Mouse (Mus musculus) liver, adult 2 months (tissue): Measurements from ENCODE around the gene Nsfl1c. TPM values are rescaled to one million over a fixed set of nuclear protein-coding genes. Genes with fewer than 3 reads are reported as not detected.

Source experiments
- DNase-seq: peaks from one replicate; pipeline ENCODE4 v3.0.0-alpha.2; 2011; ENCODE audit warnings: low read depth, low spot score; ENCODE audit errors: extremely low read depth
- H3K27ac ChIP-seq: fragments of 200-500 bp; replicated peaks from 2 replicates; pipeline ENCODE4 v1.5.1; 2012; ENCODE audit warnings: low read depth, mild to moderate bottlenecking, control low read depth, inconsistent platforms, low read length; ENCODE audit not compliant: insufficient read depth
- H3K27me3 ChIP-seq: fragments of 200-500 bp; 2 replicates; pipeline ENCODE4 v1.6.1; 2012; ENCODE audit warnings: mild to moderate bottlenecking, moderate library complexity, low read length, inconsistent platforms; ENCODE audit not compliant: control insufficient read depth, insufficient read depth
- H3K36me3 ChIP-seq: fragments of 200-500 bp; 2 replicates; pipeline ENCODE4 v1.6.1; 2012; ENCODE audit warnings: low read length, inconsistent platforms; ENCODE audit not compliant: control insufficient read depth, insufficient read depth
- H3K4me1 ChIP-seq: fragments of 200-500 bp; 2 replicates; pipeline ENCODE4 v1.6.1; 2011; ENCODE audit warnings: low read length; ENCODE audit not compliant: control insufficient read depth, insufficient read depth
- H3K4me3 ChIP-seq: fragments of 200-500 bp; 2 replicates; pipeline ENCODE4 v1.5.1; 2011; ENCODE audit warnings: low read depth, mild to moderate bottlenecking, control low read depth, low read length, moderate library complexity; ENCODE audit not compliant: insufficient read depth
- H3K79me2 ChIP-seq: fragments of 200-500 bp; 2 replicates; pipeline ENCODE4 v1.6.1; 2012; ENCODE audit warnings: inconsistent platforms, mild to moderate bottlenecking, low read length, moderate library complexity; ENCODE audit not compliant: control insufficient read depth, insufficient read depth
- H3K9ac ChIP-seq: fragments of 200-500 bp; 2 replicates; pipeline ENCODE4 v1.6.1; 2012; ENCODE audit warnings: low read depth, mild to moderate bottlenecking, control low read depth, inconsistent platforms, low read length
- CTCF ChIP-seq: fragments of 200-500 bp; IDR thresholded peaks from 2 replicates; pipeline ENCODE4 v1.5.1; 2011; ENCODE audit warnings: low read depth, low read length, control low read depth
- POLR2A ChIP-seq: fragments of 200-500 bp; IDR thresholded peaks from 2 replicates; pipeline ENCODE4 v1.6.1; 2011; ENCODE audit warnings: low read length, control low read depth; ENCODE audit not compliant: insufficient read depth; ENCODE audit errors: extremely low read depth
- WGBS: fragments of 180-500 bp; shearing (Covaris S2); methylation state at CpG from one replicate; pipeline ENCODE4 v1.1.7; 2018; 5-methylcytosine and 5-hydroxymethylcytosine counted together
- polyA plus RNA-seq: library from polyadenylated mRNA; depleted of rRNA; stranded (reverse); fragments of >200 nt; gene quantifications from 2 replicates; pipeline ENCODE4 v1.2.3, GENCODE M21; 2012; rRNA removed
- total RNA-seq: library from RNA; depleted of rRNA; stranded (reverse); fragments of >200 nt; gene quantifications from 2 replicates; pipeline ENCODE4 v1.2.3, GENCODE M21; 2014; rRNA removed

Nsfl1c gene
- total and polyA plus RNA-seq, 2 experiments, result 42.3 to 54.7 TPM

- H3K4me3 ChIP-seq, result peak within 1 kb of the TSS; percentile 91
Measured at GRCm38 (mm10) chr2:151542323-151543062, 48.5 kb downstream of the Nsfl1c start, which contains the start of gene Fkbp1a. Gene Fkbp1a, plus strand, starts transcription at chr2:151542483.

DNA sequence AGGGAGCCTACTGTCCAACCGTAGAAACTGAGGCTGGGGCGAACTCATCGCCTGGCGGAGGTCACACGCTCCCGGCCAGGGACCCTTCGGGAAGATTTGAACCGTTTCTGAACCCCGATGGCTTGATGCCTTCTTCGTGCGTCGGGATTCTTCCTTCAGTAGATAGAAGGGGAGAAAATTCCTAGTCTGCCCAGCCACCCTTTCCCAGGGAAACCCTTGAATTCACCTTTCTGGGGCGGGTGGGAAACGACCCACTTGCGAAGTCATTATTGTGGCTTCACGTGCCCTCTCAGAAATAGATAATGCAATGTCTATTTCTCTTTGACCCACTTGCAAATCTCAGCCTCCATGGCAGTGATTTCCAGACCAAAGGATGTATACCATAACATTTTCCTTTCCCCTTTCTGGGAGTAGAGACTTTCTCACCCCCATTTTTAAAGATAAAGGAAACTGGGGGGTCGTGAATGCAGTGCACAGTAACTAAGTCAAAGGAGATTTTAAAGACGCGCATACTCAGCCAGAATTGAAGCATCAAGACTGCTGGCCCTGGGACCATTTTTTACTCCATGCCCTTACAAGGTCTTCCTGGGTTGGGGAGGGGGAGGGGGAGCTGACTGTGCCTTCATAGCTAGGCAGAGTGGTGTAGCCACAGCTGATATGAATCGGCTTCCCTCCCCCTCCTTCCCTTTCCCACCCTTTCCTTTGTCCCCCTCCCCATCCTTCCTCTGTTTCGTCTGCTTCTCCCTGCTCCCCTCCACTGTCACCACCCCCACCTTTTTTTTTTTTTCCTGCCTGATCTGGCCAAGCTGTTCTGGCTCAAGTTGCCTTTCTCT, 49.3 kb downstream of the Nsfl1c start:
- H3K27me3 ChIP-seq, result no peaks in the 10 kb centered on the region

More at GRCm38 (mm10) chr2:151542323-151543062, 48.5 kb downstream of the Nsfl1c start, which contains the start of gene Fkbp1a:
- peaks cover 10% of the 10 kb centered on the region for H3K79me2 ChIP-seq
- under 1% methylated on average over 86 of the region's 93 CpGs for WGBS
- H3K4me1 ChIP-seq, result no peaks in the 10 kb centered on the region
- peak within 1 kb of the TSS; percentile 60 for H3K27ac ChIP-seq
- no peaks in the 10 kb centered on the region for H3K27me3 ChIP-seq
- DNase-seq, result peak; percentile 63
- TF ChIP-seq POLR2A (peak; percentile 63), CTCF (no peak)
- H3K36me3 ChIP-seq, result no peaks in the 10 kb centered on the region; the same call in 1 of the 2 replicates
- peak within 1 kb of the TSS; percentile 95 for H3K9ac ChIP-seq

GRCm38 (mm10) chr2:151544673-151545072, 50.7 kb downstream of the Nsfl1c start:
- Histone ChIP-seq H3K4me1 (0 out of 2 replicates have a peak, but pooled peaks cover 2% of the 10 kb centered on the region), H3K4me3 (no peak overlapping the region), H3K27ac (no peak overlapping the region), H3K79me2 (peaks cover 10% of the 10 kb centered on the region), H3K27me3 (no peaks in the 10 kb centered on the region), H3K36me3 (no peaks in the 10 kb centered on the region; the same call in 1 of the 2 replicates), H3K9ac (no peak overlapping the region)
- TF ChIP-seq CTCF, result no peak
- TF ChIP-seq POLR2A, result no peak
- DNase-seq, result no peak
- WGBS, result 74% methylated on average over 6 of the region's 6 CpGs

More for the DNA sequence above, 49.3 kb downstream of the Nsfl1c start:
- TF ChIP-seq POLR2A (no peak), CTCF (no peak)
- H3K9ac ChIP-seq, result peak overlapping the region; percentile 95
- 12% methylated on average over 21 of the region's 21 CpGs for WGBS
- DNase-seq, result peak; percentile 13
- no peaks in the 10 kb centered on the region for H3K4me1 ChIP-seq
- H3K79me2 ChIP-seq, result peaks cover 10% of the 10 kb centered on the region
- no peaks in the 10 kb centered on the region; the same call in 1 of the 2 replicates for H3K36me3 ChIP-seq
- H3K27ac ChIP-seq, result peak overlapping the region; percentile 58
- peak overlapping the region; percentile 91 for H3K4me3 ChIP-seq

DNA sequence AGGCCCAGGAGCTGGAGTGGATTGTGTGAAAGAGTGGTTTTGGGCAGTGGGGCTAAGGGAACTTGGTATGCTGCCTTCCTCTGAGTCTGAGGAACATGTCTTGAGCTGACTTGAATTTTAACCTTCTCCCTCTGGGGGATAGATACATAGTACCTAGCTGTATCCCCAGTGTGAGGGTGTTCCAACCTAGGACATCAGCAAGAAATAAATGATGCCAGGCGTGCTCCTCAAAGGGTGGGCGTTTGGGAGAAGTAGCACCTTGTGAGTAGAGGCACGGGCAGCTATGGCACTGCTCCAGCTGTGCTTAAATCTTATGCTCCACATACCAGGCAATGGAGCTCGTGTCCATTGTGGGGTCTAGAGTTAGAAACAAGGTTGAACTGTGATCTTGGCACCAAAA, 52.6 kb downstream of the Nsfl1c start:
- H3K27me3 ChIP-seq, result no peaks in the 10 kb centered on the region
- no peak overlapping the region for H3K9ac ChIP-seq
- DNase-seq, result no peak
- H3K4me1 ChIP-seq, result 0 out of 2 replicates have a peak, but pooled peaks cover 2% of the 10 kb centered on the region
- H3K36me3 ChIP-seq, result peaks cover 2% of the 10 kb centered on the region
- no peak overlapping the region for H3K4me3 ChIP-seq
- TF ChIP-seq CTCF (no peak), POLR2A (no peak)
- H3K27ac ChIP-seq, result no peak overlapping the region
- H3K79me2 ChIP-seq, result peaks cover 12% of the 10 kb centered on the region
- WGBS, result 93% methylated on average over 4 of the region's 4 CpGs

DNA sequence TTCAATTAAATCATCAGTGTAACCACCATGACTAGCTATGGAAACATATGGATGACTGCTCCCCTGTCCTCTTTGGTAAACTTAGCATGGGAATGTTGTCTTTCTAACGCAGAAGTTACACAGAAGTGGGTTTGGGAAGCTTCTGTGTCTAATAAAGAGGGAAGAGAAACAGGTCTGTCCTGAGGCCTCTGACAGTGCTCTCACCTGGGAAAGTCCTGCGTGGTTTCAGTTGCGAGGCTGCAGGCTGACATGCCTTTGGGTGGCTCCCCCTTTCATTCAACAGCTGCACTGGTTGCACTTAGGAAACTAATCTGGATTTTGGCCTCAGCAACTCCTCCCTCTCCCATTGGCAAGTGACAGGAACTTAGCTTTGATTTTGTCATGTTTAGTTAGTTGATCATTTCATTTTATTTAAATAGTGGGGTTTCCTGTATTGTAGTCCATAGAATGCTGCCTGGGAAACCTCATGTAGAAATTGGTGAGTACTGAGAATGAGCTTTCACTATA, 55.7 kb downstream of the Nsfl1c start:
- H3K4me3 ChIP-seq, result no peak overlapping the region
- no peak overlapping the region for H3K27ac ChIP-seq
- 0 out of 2 replicates have a peak, but pooled peaks cover 2% of the 10 kb centered on the region for H3K4me1 ChIP-seq
- H3K27me3 ChIP-seq, result no peaks in the 10 kb centered on the region
- WGBS, result 85% methylated on average over 3 of the region's 3 CpGs
- peaks cover 10% of the 10 kb centered on the region for H3K79me2 ChIP-seq
- TF ChIP-seq CTCF (no peak), POLR2A (no peak)
- DNase-seq, result no peak
- H3K9ac ChIP-seq, result no peak overlapping the region
- peaks cover 7% of the 10 kb centered on the region for H3K36me3 ChIP-seq

Other genes starting within 250 kb of the Nsfl1c start
- gene 4921509C19Rik, start 18.0 kb upstream of the Nsfl1c start, total RNA-seq, result not detected in 2 replicates
- not detected in 2 replicates for gene 4921509C19Rik, start 18.0 kb upstream of the Nsfl1c start, polyA plus RNA-seq
- 14.2 and 19.8 TPM in 2 replicates for gene Fkbp1a, start 48.3 kb downstream of the Nsfl1c start, total RNA-seq
- gene Fkbp1a, start 48.3 kb downstream of the Nsfl1c start, polyA plus RNA-seq, result 22.5 and 25.9 TPM in 2 replicates
- gene Sdcbp2, start 78.4 kb downstream of the Nsfl1c start, total RNA-seq, result 0.13 and 0.28 TPM in 2 replicates
- 0.07 and 0.33 TPM in 2 replicates for gene Sdcbp2, start 78.4 kb downstream of the Nsfl1c start, polyA plus RNA-seq
- under 0.01 and 0.09 TPM in 2 replicates for gene Snph, start 138.4 kb downstream of the Nsfl1c start, total RNA-seq
- 0.04 TPM in 1 of 2 replicates, not detected in the other for gene Snph, start 138.4 kb downstream of the Nsfl1c start, polyA plus RNA-seq
- not detected in 2 replicates for gene Rad21l, start 174.4 kb downstream of the Nsfl1c start, total RNA-seq
- not detected in 2 replicates for gene Rad21l, start 174.4 kb downstream of the Nsfl1c start, polyA plus RNA-seq
- gene Tmem74b, start 207.8 kb downstream of the Nsfl1c start, total RNA-seq, result not detected in 2 replicates
- not detected in 2 replicates for gene Tmem74b, start 207.8 kb downstream of the Nsfl1c start, polyA plus RNA-seq